Mouse (Mus musculus) stomach, postnatal 0 days (tissue): ENCODE measurements at regions not wholly inside any gene's neighbourhood (a gene's known extent, or its start where the extent isn't known, plus 50 kb on each side); places are given as distances from the start of the nearest gene placed in this dataset.
A peak's percentile ranks its signal among the peaks of the same experiment; 100 is the strongest.
"Not testable (repeated sequence)": the region's sequence is repeated elsewhere in the genome, so short reads cannot be mapped to it uniquely, and the experiment has no call there.

ENCODE experiments used
- ATAC-seq: fragments of 200-750 bp; cut with Nextera tagmentation; 2 replicates; pipeline ENCODE4 v1.8.0; 2017; ENCODE audit not compliant: low FRiP score, low TSS enrichment
- DNase-seq: peaks from one replicate; pipeline ENCODE4 v3.0.0-alpha.2; 2016; ENCODE audit warnings: low spot score
- H3K27ac ChIP-seq: fragments of 300-500 bp; sonication (generic); replicated peaks from 2 replicates; pipeline ENCODE4 v1.5.1; 2014; ENCODE audit warnings: mild to moderate bottlenecking, control low read depth
- H3K27me3 ChIP-seq: fragments of 300-500 bp; sonication (generic); 2 replicates; pipeline ENCODE4 v1.6.1; 2014; ENCODE audit warnings: low read length; ENCODE audit not compliant: control insufficient read depth, insufficient read depth
- H3K36me3 ChIP-seq: fragments of 300-500 bp; sonication (generic); 2 replicates; pipeline ENCODE4 v1.6.1; 2014; ENCODE audit warnings: low read length, mixed read lengths; ENCODE audit not compliant: control insufficient read depth, insufficient read depth
- H3K4me1 ChIP-seq: fragments of 300-500 bp; sonication (generic); replicated peaks from 2 replicates; pipeline ENCODE4 v1.6.1; 2014; ENCODE audit warnings: antibody characterized with exemption; ENCODE audit not compliant: control insufficient read depth, insufficient read depth
- H3K4me2 ChIP-seq: fragments of 300-500 bp; sonication (generic); replicated peaks from 2 replicates; pipeline ENCODE4 v1.6.1; 2014; ENCODE audit warnings: low read depth, mild to moderate bottlenecking, control low read depth, moderate library complexity
- H3K4me3 ChIP-seq: fragments of 300-500 bp; sonication (generic); 2 replicates; pipeline ENCODE4 v1.5.1; 2014; ENCODE audit warnings: low read depth, low read length, control low read depth
- H3K9ac ChIP-seq: fragments of 300-500 bp; sonication (generic); 2 replicates; pipeline ENCODE4 v1.6.1; 2014; ENCODE audit warnings: mild to moderate bottlenecking, low read length, control low read depth, mixed read lengths
- H3K9me3 ChIP-seq: fragments of 300-500 bp; sonication (generic); 2 replicates; pipeline ENCODE4 v1.6.1; 2016; ENCODE audit warnings: low read length; ENCODE audit not compliant: control insufficient read depth
- CTCF ChIP-seq: IDR thresholded peaks from 2 replicates; pipeline ENCODE4 v1.5.1; 2016; ENCODE audit warnings: antibody characterized with exemption, low read depth, mild to moderate bottlenecking, moderate library complexity
- EP300 ChIP-seq: optimal IDR thresholded peaks from 2 replicates; pipeline ENCODE3; 2016; ENCODE audit warnings: antibody characterized with exemption
- WGBS: fragments of 180-500 bp; shearing (Covaris S2); extraction: QIAGEN DNeasy Blood & Tissue Kit; methylation state at CpG from one replicate; pipeline ENCODE4 v1.1.7; 2014; 5-methylcytosine and 5-hydroxymethylcytosine counted together

GRCm38 (mm10) chr12:107200903-107201302 lies 287.5 kb upstream of the 3110018I06Rik start:
- H3K4me1 ChIP-seq, result no peaks in the 10 kb centered on the region
- H3K9ac ChIP-seq, result no peak overlapping the region
- no peak overlapping the region for H3K4me2 ChIP-seq
- DNase-seq (no peak), ATAC-seq (no peak)
- no peak overlapping the region for H3K4me3 ChIP-seq
- H3K27me3 ChIP-seq, result no peaks in the 10 kb centered on the region
- H3K36me3 ChIP-seq, result no peaks in the 10 kb centered on the region
- 48% methylated on average over 4 of the region's 4 CpGs for WGBS
- no peak overlapping the region for H3K27ac ChIP-seq
- no peaks in the 10 kb centered on the region for H3K9me3 ChIP-seq
- TF ChIP-seq EP300 (no peak), CTCF (no peak)

DNA sequence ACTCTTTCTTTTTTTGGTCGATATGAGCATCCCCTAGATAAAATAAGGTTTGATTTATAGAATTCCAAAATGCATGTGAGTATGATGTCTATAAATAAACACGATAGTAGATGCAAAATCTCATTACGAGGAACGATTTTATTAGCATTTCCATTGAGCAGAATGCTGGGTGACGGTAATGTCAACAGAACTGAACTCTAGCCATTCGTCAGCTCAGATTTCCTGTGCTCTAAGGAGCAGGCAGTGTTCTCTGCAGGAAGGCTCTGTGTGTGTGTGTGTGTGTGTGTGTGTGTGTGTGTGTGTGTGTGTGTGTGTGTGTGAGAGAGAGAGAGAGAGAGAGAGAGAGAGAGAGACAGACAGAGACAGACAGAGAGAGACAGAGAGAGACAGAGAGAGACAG lies 279.6 kb upstream of the 3110018I06Rik start:
- not testable (repeated sequence) for H3K27me3 ChIP-seq, H3K27ac ChIP-seq, ATAC-seq, H3K36me3 ChIP-seq, H3K9ac ChIP-seq, DNase-seq, H3K4me1 ChIP-seq, H3K4me2 ChIP-seq, H3K4me3 ChIP-seq, H3K9me3 ChIP-seq
- 22% methylated on average over 6 of the region's 6 CpGs for WGBS

DNA sequence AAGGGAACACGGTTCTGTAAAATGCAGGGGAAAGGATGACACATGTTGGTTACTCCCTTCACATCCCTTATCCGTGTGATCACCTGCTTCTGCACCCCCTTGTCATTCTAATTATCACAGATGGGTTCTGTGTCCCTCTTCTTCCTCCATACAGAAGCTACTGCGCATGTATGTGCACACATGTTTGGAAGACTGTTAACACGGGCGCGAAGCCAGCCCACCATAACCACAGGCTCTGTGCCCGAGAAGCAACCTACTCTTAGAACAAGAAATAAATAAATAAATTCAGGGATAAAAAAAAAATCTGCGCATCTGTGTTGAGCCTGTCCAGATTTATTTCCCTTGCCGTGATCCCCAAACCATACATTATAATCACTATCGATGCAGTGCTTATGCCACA lies 275.6 kb upstream of the 3110018I06Rik start:
- H3K36me3 ChIP-seq, result no peaks in the 10 kb centered on the region
- H3K27me3 ChIP-seq, result no peaks in the 10 kb centered on the region
- no peaks in the 10 kb centered on the region for H3K4me1 ChIP-seq
- H3K9me3 ChIP-seq, result no peaks in the 10 kb centered on the region
- no peak overlapping the region for H3K9ac ChIP-seq
- TF ChIP-seq EP300, result no peak
- no peak for TF ChIP-seq CTCF
- WGBS, result 87% methylated on average over 10 of the region's 10 CpGs
- no peak for ATAC-seq
- no peak overlapping the region for H3K4me2 ChIP-seq
- no peak overlapping the region for H3K27ac ChIP-seq
- no peak overlapping the region for H3K4me3 ChIP-seq
- no peak for DNase-seq

GRCm38 (mm10) chr12:107216119-107216518 lies 272.3 kb upstream of the 3110018I06Rik start:
- no peak overlapping the region for H3K9ac ChIP-seq
- 53% methylated on average over 8 of the region's 8 CpGs for WGBS
- TF ChIP-seq EP300, result no peak
- TF ChIP-seq CTCF, result no peak

GRCm38 (mm10) chr12:107221276-107221970 lies 267.0 kb upstream of the 3110018I06Rik start:
- Histone ChIP-seq H3K9me3 (no peaks in the 10 kb centered on the region), H3K4me3 (no peak overlapping the region), H3K27me3 (no peaks in the 10 kb centered on the region), H3K4me2 (no peak overlapping the region), H3K4me1 (no peaks in the 10 kb centered on the region), H3K36me3 (no peaks in the 10 kb centered on the region), H3K27ac (peak overlapping the region; percentile 69), H3K9ac (no peak overlapping the region)
- WGBS, result 56% methylated on average over 7 of the region's 7 CpGs
- peak; percentile 24 for DNase-seq
- TF ChIP-seq CTCF (no peak), EP300 (peak; percentile 46)
- ATAC-seq, result peak; percentile 89

More at GRCm38 (mm10) chr12:107216119-107216518, 272.3 kb upstream of the 3110018I06Rik start:
- DNase-seq, result no peak
- ATAC-seq, result no peak
- Histone ChIP-seq H3K4me3 (no peak overlapping the region), H3K4me1 (no peaks in the 10 kb centered on the region), H3K36me3 (no peaks in the 10 kb centered on the region), H3K4me2 (no peak overlapping the region), H3K9me3 (no peaks in the 10 kb centered on the region), H3K27ac (no peak overlapping the region), H3K27me3 (no peaks in the 10 kb centered on the region)

DNA sequence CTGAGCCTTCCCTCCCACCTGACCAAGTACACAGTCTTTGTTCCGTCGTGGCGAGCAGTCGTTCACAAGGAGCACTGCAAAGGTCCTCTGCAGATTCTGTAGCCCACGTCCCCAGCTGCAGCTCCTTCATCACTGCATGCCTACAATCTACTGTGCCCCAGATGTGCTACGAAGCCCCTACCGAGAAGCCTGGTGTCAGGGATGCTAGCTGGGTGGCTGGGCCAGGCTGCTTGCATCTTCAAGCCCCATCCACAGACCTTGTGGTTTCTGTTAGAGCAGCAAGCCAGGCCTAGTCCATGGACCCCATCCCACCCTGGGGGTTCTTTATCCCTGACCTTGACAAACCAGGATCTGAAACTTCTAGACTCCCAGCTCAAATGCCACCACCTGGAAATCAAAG lies 266.3 kb upstream of the 3110018I06Rik start:
- no peak overlapping the region for H3K9ac ChIP-seq
- H3K27ac ChIP-seq, result peak overlapping the region; percentile 69
- H3K4me2 ChIP-seq, result no peak overlapping the region
- H3K4me3 ChIP-seq, result no peak overlapping the region
- ATAC-seq, result no peak
- WGBS, result 61% methylated on average over 7 of the region's 7 CpGs
- no peaks in the 10 kb centered on the region for H3K9me3 ChIP-seq
- no peaks in the 10 kb centered on the region for H3K36me3 ChIP-seq
- H3K27me3 ChIP-seq, result no peaks in the 10 kb centered on the region
- DNase-seq, result no peak
- no peaks in the 10 kb centered on the region for H3K4me1 ChIP-seq
- TF ChIP-seq CTCF, result no peak
- TF ChIP-seq EP300, result no peak
